Mouse (Mus musculus) gonadal fat pad, adult 2 months (tissue): ENCODE data around the gene Mef2d. TPM values are rescaled to one million over a fixed set of nuclear protein-coding genes. Genes with fewer than 3 reads are reported as not detected.

Source experiments
- DNase-seq: peaks from one replicate; pipeline ENCODE4 v3.0.0-alpha.2; 2012; ENCODE audit warnings: low read depth
- polyA plus RNA-seq: library from polyadenylated mRNA; depleted of rRNA; stranded (reverse); fragments of >200 nt; gene quantifications from 2 replicates; pipeline ENCODE4 v1.2.3, GENCODE M21; 2012

Mef2d gene
- polyA plus RNA-seq, 1 experiment = 39.5 TPM

DNA sequence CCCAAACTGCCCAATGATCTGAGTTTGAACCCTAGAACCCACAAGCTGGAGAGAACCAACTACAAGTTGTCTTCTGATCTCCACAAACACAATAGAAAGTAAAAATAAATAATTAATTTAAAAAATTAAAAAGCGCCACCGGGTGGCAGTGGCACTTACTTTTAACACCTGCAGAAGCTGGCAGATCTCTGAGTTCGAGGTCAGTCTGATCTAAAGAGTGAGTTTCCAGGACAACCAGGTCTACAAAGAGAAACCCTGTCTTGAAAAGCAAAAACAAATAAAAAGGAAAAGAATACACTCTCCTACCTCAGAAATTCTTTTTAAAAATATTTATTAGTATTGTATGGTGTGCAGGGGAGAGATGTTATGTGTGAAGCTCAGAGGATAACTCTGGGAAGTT lies 4.4 kb upstream of the Mef2d start:
- DNase-seq = no peak

DNA sequence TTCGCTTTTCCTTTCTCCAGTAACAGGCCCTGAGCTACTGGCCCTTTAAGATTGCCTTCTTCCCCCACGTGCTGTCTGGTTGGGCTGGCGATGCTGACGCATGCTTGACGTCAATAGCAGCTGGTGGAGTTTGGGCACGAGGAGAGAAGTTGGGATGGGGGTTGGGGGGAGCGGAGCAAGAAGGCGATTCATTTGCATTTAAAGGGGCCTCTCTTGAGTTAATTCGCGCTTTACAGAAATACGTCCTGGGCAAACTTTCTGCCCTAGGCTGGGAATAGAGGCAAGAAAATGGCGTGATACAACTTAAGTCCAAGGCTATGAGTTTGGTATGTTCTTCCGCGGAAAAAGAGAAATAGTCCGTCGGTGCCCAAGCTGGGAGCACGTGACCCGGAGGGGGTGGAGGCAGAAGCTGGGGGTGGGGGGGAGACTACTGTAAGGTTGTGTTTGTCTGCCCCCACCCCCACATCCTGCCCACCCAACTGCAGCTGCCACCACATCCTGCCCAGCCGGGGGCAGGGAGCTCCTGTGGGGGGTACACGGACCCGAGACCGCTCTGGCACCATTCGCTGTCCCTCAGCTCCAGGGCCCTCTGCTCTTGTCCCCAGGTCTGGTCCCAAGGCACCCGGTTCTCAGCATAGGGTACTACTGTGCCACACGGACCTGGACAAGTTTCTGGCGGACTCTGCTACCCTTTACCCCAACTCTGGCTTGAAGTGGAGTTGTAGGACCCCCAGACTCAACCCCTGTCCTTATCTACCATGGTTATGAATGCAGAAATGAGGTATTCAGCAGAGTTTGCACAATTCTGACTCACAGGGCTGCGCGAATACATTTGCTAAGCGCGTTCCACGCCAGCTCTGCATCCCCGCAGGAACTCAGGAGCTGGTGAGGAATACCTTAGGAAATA lies 3.6 kb upstream of the Mef2d start:
- peak; percentile 92 for DNase-seq

DNA sequence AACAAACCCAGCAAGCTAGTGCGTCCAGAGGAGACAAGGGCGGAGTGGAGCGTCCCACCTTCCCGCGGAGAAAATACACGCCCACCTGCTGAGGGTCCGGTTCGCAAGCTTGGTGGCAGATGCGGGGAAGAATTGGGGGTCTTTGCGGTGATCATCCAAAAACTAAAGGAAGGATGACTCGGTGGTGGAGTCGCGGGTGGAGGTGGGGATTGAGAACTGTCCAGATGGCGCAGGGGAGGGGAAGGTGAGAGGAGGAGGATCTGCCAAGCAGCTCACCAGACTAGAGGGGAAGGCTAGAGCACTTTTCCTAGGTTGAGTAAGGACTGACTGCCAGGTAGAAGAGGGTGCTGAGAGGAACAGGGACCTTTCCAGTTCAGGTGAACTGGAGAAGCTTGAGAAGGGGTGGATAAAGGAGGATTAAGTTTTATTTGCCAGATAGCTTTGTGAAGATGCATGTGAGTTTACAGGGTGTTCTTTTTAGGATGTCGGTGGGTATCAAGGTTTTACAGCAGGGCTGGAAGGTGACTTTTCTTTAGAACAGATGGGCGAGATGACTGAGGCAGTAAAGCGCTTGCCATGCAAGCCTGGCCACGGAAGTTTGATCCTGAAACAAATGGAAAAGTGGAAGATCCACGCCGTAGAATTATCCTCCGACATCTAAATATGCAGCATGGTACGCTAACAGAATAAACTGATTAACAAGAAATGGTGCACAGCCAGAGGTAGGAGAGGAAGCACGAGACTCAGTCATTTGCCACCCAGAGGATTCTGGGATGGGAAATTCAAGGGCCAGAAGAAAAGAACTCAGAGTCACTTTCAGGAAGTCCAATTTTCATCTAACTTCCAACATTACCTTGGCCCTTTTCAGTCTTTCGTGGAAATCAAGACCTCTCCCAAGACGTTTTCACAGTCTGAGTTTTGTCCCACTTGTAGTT lies 2.7 kb upstream of the Mef2d start:
- DNase-seq = no peak

DNA sequence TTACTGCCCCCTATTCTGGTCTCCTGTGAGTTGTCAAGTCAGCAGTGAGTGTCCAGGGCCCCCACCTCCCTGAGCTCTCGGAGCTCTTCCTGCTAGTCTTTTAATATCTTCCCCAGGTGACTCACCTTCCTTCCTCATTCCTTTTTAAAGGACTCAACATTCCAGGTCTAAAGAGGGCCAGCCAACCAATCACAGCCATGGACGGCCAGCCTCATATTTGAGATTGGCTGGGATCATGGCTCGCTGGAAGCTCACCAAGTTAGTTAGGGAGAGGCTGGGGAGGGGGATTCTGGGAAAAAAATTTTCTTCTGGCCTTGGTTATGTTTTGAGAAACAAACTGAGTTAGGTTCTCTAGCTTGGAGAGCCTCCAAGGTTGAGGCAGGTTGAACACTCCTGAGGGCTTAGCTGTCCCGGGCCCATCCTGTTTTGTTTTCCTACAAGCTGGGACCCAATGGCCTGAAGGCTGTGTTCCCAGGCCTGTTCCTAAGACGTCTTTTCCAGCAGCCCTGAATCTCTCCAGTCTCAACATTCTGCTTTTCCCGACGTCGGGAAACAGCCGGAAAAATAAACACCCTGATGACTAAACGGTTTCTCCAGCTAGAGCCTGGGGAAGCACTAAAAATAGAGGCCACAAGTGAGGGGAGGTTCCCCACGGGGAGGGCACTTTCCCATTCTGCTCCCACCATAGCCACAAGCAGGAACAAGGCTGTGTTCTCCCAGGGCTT lies 1.8 kb upstream of the Mef2d start:
- DNase-seq = no peak

DNA sequence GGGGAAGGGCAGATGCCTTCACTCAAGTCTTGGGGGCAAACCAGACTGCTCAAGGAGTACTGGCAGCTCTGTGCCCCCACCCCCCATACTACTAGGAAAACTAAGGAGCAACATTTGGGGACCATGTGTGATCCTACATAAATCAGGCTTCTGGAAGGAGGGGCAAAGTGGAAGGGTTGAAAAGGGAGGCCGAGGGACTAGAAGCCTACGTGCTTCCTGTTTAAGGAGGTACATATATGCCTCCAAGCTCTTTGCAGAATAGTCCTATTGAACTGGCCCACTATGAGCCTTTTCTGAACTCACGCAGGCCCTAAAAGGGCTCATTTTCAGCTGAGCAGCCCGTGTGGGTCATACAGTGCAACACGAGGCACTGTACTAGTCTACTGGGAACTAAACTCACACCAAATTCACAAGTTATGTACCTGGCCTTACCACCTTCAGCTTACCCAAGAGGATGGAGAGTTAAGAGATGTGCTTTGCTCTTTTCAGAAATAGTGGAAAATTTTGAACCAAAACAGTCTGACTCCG lies 1.2 kb upstream of the Mef2d start:
- DNase-seq = no peak

DNA sequence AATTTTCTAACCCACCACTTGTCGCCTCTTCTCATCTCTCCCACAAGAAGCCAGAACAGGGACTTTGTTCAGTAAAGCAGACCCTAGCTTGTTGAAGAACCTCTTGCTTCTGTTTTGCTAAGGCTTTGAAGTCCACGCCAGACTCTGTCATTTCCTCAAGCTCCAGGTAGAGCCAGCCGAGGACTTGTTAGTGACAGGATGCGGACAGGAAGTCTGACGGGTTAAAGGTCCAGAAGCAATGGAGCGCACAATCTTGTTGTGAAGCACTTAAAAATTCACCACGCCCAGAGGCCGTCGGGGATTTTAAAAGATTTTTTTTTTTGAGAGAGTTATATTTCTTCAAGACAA lies 759 bp upstream of the Mef2d start:
- DNase-seq = no peak

DNA sequence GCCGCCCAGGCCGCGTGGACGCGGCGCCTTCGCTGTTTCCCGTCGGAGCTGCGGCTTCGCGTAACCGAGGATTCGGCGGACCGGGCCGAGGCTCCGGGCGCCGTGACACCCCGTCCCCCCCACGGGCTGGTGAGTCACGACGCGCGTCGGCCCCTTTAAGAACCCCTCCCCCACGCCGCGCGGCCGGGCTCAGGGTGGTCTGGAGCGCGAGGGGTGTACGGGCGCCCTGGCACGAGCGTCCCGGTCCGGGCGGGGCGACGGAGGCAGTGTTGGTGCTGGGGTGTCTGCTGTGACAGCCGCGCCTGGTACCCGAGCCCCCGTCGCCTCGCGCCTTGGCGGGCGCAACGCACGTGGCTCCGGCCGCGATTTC lies 359 bp downstream of the Mef2d start:
- no peak for DNase-seq

DNA sequence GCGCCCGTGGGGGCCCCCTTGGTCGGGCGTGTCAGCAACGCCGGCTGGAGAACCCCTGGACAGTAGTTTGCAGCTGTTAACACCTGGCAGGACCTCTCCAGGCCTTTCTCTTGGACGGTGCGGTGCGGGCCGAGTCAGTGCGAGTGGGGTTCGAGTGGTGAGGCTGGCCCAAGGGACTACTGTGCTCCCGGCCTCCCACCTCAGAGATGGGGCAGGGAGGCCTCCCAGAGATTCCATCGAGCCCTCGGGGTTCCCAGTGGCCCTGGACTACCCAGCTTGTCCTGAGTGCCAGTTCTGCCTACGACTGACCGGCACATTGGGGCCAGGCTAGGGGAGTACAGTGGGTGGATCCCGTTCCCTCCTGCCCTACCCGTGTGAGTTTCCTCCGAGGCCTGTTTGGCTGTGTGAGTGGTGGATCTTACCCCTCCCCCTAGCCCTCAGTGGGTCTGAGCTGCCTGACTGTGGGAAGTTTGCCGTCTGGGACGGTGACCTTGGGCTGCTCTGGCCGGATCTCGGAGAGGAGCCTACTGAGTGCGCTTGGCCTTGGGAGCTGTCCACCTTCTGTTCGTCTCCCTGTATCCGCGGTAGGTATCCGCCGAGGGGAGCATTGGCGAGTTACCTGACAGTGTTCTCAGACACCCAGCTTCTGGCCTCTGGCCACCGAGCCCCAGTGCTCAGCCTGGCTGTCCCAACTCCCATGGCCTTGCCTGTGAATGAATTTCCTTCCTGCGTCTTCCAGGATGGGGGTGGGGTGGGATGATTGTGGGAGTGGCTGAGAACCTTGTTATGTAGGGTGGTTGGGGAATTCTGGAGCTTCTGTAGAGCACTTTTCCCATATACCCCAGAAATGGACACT lies 972 bp downstream of the Mef2d start:
- no peak for DNase-seq

DNA sequence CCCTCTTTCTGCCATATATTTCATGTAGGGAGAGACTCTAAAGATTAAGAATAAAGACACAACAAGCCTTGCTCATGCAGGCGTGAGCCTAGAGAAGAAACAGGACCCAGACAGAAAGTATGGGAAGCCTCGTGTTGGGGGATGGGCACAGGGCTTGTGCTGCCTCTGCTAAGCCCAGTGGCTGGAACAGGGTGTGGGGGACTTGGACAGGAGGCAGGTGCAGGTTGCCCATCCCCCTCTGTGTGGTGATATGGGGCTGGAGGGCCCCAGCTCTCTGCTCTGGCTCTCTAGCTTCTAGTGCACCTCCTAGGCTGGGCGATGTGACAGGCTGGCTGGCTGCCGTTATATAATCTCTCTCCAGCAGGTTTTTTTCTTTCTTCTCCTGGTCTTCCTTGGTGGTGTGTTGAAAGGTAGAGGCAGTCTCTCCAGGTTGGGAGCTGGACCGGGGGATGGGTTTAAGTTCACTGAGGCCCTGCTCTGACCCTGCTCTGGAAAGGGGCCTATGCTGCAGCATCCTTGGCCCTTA lies 1.9 kb downstream of the Mef2d start:
- DNase-seq = no peak

DNA sequence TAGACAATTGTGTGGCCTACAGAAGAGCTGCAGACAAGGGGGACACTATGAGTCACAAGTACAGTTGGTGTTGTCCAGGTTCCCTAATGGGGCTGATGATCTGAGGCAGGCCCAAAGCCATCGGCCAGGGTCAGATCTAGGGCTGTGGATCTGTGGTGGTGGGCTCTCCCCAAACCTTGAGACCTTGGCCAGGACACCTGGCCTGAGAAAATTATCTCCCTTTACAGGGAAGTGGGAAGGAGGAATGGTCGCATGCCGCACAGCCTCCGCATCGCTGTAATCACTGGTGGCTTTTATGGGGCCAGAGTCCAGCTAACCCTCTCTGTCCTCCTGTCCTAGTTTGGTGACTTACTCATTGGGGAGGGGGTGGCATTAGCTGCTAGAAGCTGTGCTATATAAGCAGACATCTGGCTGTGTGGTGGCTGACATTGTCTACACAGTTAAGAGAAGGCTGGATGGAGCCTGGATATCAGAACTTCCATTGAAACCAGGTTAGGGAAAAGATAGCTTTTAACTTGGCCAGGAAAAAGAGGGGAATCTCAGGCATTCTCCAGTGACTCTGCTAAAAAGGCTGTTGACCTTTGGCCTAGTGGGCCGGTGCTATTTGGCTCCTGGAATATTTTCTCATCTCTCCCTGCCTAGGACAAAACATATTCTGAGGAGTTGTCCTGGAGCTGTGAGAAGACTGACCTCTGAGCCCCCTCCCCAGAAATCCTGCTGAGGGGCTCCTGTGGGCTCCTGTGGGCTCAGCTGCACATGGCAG lies 2.7 kb downstream of the Mef2d start:
- no peak for DNase-seq

DNA sequence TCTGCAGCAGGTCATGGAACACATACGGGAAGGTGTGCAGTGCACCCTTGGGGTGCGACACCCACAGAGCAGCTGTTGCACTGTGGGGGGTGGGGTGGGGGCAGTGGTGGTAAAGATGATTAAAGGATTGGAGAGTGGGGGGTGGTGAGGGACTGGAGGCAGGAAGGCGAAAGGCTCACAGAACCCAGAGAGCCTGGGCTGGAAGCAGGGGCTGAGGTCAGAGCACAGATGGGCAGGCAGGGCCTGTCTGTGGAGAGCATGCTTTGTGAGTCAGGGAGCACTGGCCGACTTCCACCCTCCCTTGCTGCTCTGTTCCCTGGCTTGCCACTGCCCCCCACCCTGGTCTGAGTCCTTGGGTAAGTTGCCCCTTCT lies 3.2 kb downstream of the Mef2d start:
- no peak for DNase-seq

DNA sequence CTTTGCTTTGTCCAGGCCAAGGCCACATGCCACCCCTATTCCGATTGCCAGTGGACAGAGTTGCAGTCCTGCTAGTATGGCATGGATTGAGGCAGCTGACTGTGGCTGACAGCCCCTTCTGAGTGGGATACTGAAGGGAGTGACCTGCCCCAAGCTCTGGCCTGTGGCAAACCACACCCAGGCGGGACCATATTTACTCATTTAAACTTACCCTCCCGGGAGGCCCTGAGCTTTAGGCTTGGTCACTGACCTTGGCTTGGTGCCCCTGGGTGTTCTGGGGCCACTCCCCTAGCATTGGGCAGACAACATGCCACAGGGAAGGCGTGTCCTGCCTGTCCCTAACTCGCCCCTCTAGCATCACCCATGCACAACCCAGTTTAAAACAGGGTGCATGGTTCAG lies 3.8 kb downstream of the Mef2d start:
- no peak for DNase-seq

DNA sequence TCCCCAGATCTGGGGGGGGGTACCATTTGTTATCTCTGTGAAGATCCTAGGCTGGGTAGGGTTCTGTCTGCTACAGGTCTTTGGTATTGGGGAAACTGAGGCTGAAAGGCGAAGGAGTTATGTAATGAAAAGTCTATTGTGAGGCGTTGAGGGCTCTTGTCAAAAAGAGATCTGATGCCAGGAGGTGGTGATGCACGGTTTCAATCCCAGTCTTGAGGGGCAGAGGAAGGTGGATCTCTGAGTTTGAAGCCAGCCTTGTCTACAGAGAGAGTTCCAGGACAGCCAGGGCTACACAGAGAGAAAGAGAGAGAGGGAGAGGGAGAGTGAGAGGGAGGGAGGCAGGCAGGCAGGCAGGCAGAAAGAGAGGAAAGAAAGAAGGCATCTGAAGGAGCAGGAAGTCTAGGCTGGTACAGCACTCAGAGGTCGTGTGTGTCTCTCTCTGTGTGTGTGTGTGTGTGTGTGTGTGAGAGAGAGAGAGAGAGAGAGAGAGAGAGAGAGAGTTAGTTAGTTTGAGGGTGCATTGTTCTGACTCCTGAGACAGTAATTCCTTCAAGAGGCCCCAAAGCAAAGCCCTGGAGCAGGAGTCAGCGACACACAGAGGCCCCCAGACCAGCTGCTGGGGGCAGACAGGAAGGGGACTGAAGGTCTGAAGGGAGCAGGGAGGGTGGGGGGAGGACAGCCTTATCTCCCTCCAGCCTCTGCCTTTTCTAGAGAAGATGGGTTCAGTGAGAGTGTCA lies 4.4 kb downstream of the Mef2d start:
- DNase-seq = no peak

DNA sequence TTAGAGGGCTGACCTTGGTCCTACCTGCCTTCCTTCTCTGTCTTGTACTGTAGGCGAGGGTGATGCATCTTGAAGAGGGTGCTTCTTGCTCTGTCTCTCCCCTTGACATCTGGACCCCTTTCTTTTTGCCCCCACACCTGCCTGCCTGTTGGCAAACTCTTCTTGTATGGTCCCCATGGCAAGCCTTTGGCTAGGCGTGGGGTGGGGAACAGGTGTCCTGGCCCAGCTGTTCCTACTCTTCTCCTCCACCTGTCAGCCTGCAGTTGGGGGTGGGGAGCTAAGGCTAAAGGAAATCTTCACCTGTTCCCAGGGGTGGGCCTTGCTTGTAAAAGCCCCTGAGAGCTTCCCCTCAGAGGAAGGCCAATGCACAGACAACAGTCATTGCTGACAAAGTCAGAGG lies 5.3 kb downstream of the Mef2d start:
- no peak for DNase-seq

DNA sequence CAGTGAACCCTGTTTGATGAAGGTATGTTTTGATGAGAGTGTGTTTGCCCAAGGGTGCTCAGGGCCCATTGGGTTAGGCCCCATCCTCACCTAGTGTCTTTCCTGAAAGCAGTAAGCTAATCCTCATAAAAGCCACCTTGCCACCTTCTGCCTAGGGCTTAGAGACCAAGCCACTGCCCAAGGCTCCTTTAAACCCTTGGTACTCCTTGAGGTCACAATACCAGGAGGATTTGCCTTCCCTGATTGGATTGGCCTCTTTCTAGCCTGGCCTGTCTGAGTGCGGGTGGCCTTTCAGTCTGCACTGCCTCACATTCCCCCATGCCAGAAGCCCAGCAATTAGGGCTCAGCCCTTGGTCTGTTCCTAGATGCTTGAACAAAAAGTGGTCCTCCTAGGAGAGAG lies 5.7 kb downstream of the Mef2d start:
- DNase-seq = no peak

DNA sequence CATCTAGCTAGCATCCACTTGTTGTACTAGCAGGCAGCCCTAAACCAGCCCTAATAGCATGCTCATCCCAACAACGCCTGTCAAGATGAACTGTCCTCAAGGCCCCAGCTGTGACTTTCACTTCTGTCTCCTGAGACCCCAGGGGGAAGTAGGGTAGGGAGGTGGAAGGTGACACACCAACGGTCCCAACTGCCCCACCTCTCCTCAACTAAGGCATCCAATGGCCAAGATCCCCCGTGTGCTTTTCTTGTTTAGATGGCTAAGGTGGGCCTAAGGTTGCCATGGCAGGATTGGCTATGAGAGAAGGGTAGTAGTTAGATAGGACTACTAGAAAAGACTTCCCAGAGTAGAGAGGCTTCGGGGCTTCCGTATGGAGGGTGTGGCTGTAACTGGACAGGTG lies 6.2 kb downstream of the Mef2d start:
- no peak for DNase-seq

DNA sequence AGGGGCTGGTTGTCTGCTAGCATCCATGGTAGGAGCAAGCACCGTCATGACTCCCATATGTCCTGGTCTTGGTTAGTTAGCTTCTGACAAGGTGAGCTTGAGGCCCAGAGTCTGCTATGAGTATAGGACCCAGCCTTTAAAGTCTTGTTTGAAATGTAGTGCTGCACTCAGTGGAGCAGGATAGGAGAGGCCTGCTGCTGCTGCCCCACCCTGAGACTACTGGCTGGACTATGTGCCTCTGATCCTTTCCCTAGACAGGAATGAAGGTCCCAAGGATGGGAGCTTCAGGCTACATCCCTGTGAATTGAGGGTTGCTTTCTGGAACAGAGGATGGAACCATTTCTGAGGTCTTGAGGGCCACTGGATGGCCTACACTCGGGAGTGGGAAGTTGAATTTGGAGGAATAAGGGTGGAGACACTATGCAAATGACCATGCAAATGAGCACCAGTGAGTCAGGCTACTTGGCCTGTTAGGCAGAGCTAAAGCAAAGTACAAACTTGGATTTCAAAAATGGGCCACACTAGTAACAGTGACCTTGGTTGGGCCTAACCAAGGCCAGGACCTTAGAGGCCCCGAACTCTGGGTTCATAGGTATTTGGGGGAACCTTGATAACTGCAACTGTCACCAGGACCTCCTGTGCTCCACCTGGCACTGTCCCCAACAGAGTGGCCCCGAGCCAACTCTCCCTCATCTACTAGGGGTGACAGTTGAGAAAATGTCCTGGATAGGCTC lies 6.8 kb downstream of the Mef2d start:
- no peak for DNase-seq

DNA sequence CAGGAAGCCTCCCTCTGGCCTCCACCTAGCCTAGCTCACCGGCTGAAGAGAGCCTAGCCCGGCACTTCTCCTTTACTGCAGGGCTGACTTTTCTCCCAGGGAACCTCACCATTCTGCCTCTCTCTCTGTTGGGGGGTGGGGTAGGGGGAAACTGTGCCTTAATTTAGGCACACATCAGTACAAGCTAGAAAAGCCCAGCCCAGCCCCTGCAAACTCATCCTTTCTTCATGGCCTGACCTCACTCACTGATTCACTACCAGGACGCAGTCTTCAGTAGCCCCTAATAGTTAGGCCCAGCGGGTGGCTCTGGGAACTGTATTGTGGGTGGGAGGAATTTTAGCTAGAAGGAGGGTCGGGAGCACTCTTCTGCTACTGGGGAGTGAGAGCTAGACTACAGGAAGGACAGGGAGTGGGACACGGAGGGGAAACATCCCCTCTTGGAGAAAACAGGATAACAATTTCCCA lies 7.4 kb downstream of the Mef2d start:
- no peak for DNase-seq
